Mouse (Mus musculus) central nervous system, embryonic 11.5 days (tissue): ENCODE data around the gene Nle1. TPM values are rescaled to one million over a fixed set of nuclear protein-coding genes. Genes with fewer than 3 reads are reported as not detected.

ENCODE experiments used
- polyA plus RNA-seq: library from polyadenylated mRNA; depleted of rRNA; stranded (reverse); fragments of >200 nt; gene quantifications from 2 replicates; pipeline ENCODE4 v1.2.3, GENCODE M21; 2012; rRNA removed

Nle1 gene
- 46.6 and 61.5 TPM in 2 replicates for polyA plus RNA-seq

GRCm38 (mm10) chr11:82907651-82908607, at the start of gene Nle1:
TSS of gene Nle1 (minus strand) at chr11:82908411.

GRCm38 (mm10) chr11:82950736-82951481, 42.7 kb upstream of the Nle1 start, which contains the start of gene Slfn5:
TSS of gene Slfn5 (plus strand) at chr11:82951349.

GRCm38 (mm10) chr11:82910250-82910649, 2.0 kb upstream of the Nle1 start, which contains the start of gene Unc45b:
TSS of gene Unc45b (plus strand) at chr11:82910550.

GRCm38 (mm10) chr11:82891936-82892335, 16.3 kb downstream of the Nle1 start, which contains the start of gene Fndc8:
TSS of gene Fndc8 (plus strand) at chr11:82892124.

GRCm38 (mm10) chr11:82890342-82890762, 17.9 kb downstream of the Nle1 start, which contains the start of gene Rad51d:
TSS of gene Rad51d (minus strand) at chr11:82890614.

GRCm38 (mm10) chr11:82871031-82871446, 37.2 kb downstream of the Nle1 start, which contains the start of gene Rffl:
TSS of gene Rffl (minus strand) at chr11:82871210.

Other genes starting within 250 kb of the Nle1 start
- gene Cct6b, start 144.1 kb downstream of the Nle1 start, polyA plus RNA-seq = 0.32 and 0.37 TPM in 2 replicates
- gene Zfp830, start 144.1 kb downstream of the Nle1 start, polyA plus RNA-seq = 20.6 and 37.9 TPM in 2 replicates
- 42.7 and 49.0 TPM in 2 replicates for gene Lig3, start 127.3 kb downstream of the Nle1 start, polyA plus RNA-seq
- gene Rffl, start 37.2 kb downstream of the Nle1 start, polyA plus RNA-seq = 6.0 and 7.9 TPM in 2 replicates
- 12.1 and 12.5 TPM in 2 replicates for gene Rad51d, start 17.8 kb downstream of the Nle1 start, polyA plus RNA-seq
- gene Fndc8, start 16.3 kb downstream of the Nle1 start, polyA plus RNA-seq = 0.04 TPM in 1 of 2 replicates, not detected in the other
- 2.1 and 7.7 TPM in 2 replicates for gene Unc45b, start 2.1 kb upstream of the Nle1 start, polyA plus RNA-seq
- gene Slfn5, start 42.9 kb upstream of the Nle1 start, polyA plus RNA-seq = 0.71 and 0.74 TPM in 2 replicates
- 6.4 and 8.4 TPM in 2 replicates for gene Slfn9, start 83.4 kb upstream of the Nle1 start, polyA plus RNA-seq
- gene Slfn8, start 112.4 kb upstream of the Nle1 start, polyA plus RNA-seq = 0.17 and 0.22 TPM in 2 replicates
- 1.1 and 1.7 TPM in 2 replicates for gene Slfn2, start 156.7 kb upstream of the Nle1 start, polyA plus RNA-seq
- gene Slfn1, start 208.4 kb upstream of the Nle1 start, polyA plus RNA-seq = 0.02 TPM in 1 of 2 replicates, not detected in the other